Mouse (Mus musculus): ENCODE data around the gene Irx3. TPM values are rescaled to one million over a fixed set of nuclear protein-coding genes. Genes with fewer than 3 reads are reported as not detected.

Irx3 gene
- polyA plus RNA-seq, 1 experiment from 2014 or later = 0.68 TPM

DNA sequence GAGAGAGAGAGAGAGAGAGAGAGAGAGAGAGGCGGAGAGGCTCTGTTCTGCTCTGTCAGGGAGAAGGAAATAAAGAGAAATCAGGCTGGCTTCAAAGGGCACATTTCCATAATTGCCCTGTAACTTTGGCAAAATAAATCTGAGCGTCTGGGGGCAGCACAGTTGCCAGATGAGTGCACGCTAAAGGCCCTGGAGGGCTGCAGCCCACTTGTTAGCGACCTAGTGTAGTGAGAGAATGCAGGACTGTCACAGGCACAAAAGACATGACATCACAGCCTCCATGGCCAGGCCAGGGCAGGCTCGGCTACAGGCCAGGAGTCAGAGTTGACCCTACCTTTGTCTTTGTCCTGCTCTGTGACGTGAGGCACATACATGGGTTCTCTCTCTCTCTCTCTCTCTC lies 8.0 kb downstream of the Irx3 start:
- peaks cover 45% of the 10 kb centered on the region for H3K27me3 ChIP-seq (replicated peaks; ENCODE audit: control insufficient read depth, insufficient read depth, low read length)
- H3K9ac ChIP-seq (replicated peaks; ENCODE audit: low read depth, low read length) = no peak overlapping the region
- peak; percentile 78 for ATAC-seq
- H3K9me3 ChIP-seq (ENCODE audit: control insufficient read depth, low read length) = no peaks in the 10 kb centered on the region
- no peak overlapping the region for H3K27ac ChIP-seq (ENCODE audit: low read length)
- H3K36me3 ChIP-seq (ENCODE audit: control insufficient read depth, insufficient read depth) = no peaks in the 10 kb centered on the region
- no peak overlapping the region for H3K4me2 ChIP-seq (ENCODE audit: low read length)
- H3K4me1 ChIP-seq (replicated peaks; ENCODE audit: control insufficient read depth, insufficient read depth, low read length) = peaks cover 8% of the 10 kb centered on the region
- H3K4me3 ChIP-seq (replicated peaks; ENCODE audit: low read length) = no peak overlapping the region
- 6% methylated on average over 6 of the region's 6 CpGs for WGBS

DNA sequence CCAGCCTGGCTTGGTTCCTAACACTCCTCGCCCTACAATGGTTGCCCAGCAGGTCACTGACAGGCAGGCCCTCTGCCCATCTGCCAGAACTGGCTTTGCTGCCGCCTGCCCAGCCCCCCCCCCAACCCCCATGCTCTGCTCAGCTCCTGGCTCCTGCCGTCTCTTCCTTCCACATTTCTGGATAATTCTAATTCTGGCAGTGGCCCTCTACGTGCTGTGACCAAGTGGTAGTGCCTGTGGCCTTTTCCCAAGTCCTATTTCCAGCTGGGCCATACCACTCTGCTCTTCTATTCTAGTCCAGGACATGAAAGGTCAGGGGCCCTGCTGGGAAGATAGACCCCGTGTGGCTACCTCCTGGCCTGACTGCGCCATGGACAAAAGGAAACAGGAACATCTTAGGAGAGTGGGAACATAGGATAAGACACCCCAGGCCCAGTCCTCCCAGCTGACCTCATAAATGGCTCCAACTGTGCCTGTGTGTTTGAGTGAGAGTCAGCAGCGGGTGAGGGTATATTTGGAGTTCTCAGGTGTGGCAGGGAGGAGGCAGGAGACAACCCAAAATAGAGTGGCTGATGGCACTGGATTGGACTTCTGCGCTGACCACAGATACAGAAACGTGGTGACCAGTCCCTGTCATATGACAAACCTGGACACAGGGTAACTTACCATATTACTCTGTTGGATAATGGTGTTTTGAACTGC lies 14.5 kb downstream of the Irx3 start:
- Histone ChIP-seq H3K4me1 (replicated peaks; ENCODE audit: control insufficient read depth, insufficient read depth, low read length) (no peaks in the 10 kb centered on the region), H3K27ac (ENCODE audit: low read length) (no peak overlapping the region), H3K27me3 (replicated peaks; ENCODE audit: control insufficient read depth, insufficient read depth, low read length) (no peaks in the 10 kb centered on the region), H3K9ac (replicated peaks; ENCODE audit: low read depth, low read length) (no peak overlapping the region), H3K4me2 (ENCODE audit: low read length) (no peak overlapping the region), H3K4me3 (replicated peaks; ENCODE audit: low read length) (no peak overlapping the region), H3K9me3 (ENCODE audit: control insufficient read depth, low read length) (no peaks in the 10 kb centered on the region), H3K36me3 (ENCODE audit: control insufficient read depth, insufficient read depth) (no peaks in the 10 kb centered on the region)
- no peak for ATAC-seq
- WGBS = 75% methylated on average over 9 of the region's 9 CpGs

GRCm38 (mm10) chr8:91782940-91783339 lies 18.9 kb downstream of the Irx3 start:
- H3K4me1 ChIP-seq (replicated peaks; ENCODE audit: control insufficient read depth, insufficient read depth, low read length) = no peaks in the 10 kb centered on the region
- no peak overlapping the region for H3K4me2 ChIP-seq (ENCODE audit: low read length)
- 86% methylated on average over 5 of the region's 5 CpGs for WGBS
- no peaks in the 10 kb centered on the region for H3K36me3 ChIP-seq (ENCODE audit: control insufficient read depth, insufficient read depth)
- no peak overlapping the region for H3K9ac ChIP-seq (replicated peaks; ENCODE audit: low read depth, low read length)
- H3K27me3 ChIP-seq (replicated peaks; ENCODE audit: control insufficient read depth, insufficient read depth, low read length) = no peaks in the 10 kb centered on the region
- H3K9me3 ChIP-seq (ENCODE audit: control insufficient read depth, low read length) = no peaks in the 10 kb centered on the region
- no peak overlapping the region for H3K4me3 ChIP-seq (replicated peaks; ENCODE audit: low read length)
- H3K27ac ChIP-seq (ENCODE audit: low read length) = no peak overlapping the region
- no peak for ATAC-seq

DNA sequence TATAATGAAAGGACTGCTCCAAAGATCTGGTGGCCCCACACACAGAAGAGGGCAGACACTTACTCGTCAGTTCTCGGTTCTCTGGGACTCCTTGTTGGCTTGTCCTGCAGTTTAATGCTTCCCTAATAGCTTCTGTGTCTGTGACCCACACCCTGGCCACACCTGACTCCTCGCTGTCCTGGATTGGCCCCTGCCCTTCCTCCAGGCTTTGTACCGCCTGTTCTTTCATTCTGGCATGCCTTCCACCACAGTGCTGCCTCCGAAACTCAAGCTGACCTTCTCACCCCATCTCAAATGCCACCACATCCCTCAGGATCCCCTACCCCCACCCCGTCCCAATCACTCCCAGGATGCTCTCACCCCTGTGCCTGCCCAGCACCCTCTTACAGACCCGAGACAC lies 19.7 kb downstream of the Irx3 start:
- 86% methylated on average over 7 of the region's 7 CpGs for whole genome bisulfite sequencing
- Histone ChIP-seq H3K27me3 (replicated peaks; ENCODE audit: control insufficient read depth, insufficient read depth, low read length) (no peaks in the 10 kb centered on the region), H3K4me1 (replicated peaks; ENCODE audit: control insufficient read depth, insufficient read depth, low read length) (no peaks in the 10 kb centered on the region)

GRCm38 (mm10) chr8:91780648-91781047 lies 21.2 kb downstream of the Irx3 start:
- no peak overlapping the region for H3K4me2 ChIP-seq (ENCODE audit: low read length)
- ATAC-seq = no peak
- WGBS = 73% methylated on average over 3 of the region's 3 CpGs

More for the DNA sequence above, 19.7 kb downstream of the Irx3 start:
- Histone ChIP-seq H3K4me2 (ENCODE audit: low read length) (no peak overlapping the region), H3K36me3 (ENCODE audit: control insufficient read depth, insufficient read depth) (no peaks in the 10 kb centered on the region), H3K27ac (ENCODE audit: low read length) (no peak overlapping the region), H3K4me3 (replicated peaks; ENCODE audit: low read length) (no peak overlapping the region), H3K9ac (replicated peaks; ENCODE audit: low read depth, low read length) (no peak overlapping the region), H3K9me3 (ENCODE audit: control insufficient read depth, low read length) (no peaks in the 10 kb centered on the region)
- no peak for ATAC-seq

GRCm38 (mm10) chr8:91768857-91769256 lies 33.0 kb downstream of the Irx3 start:
- Histone ChIP-seq H3K36me3 (ENCODE audit: control insufficient read depth, insufficient read depth) (no peaks in the 10 kb centered on the region), H3K9ac (replicated peaks; ENCODE audit: low read depth, low read length) (no peak overlapping the region), H3K27ac (ENCODE audit: low read length) (no peak overlapping the region), H3K4me2 (ENCODE audit: low read length) (no peak overlapping the region), H3K4me3 (replicated peaks; ENCODE audit: low read length) (no peak overlapping the region), H3K4me1 (replicated peaks; ENCODE audit: control insufficient read depth, insufficient read depth, low read length) (no peaks in the 10 kb centered on the region), H3K27me3 (replicated peaks; ENCODE audit: control insufficient read depth, insufficient read depth, low read length) (no peaks in the 10 kb centered on the region; the same call in 1 of the 2 replicates), H3K9me3 (ENCODE audit: control insufficient read depth, low read length) (no peaks in the 10 kb centered on the region)
- 77% methylated on average over 6 of the region's 6 CpGs for WGBS
- ATAC-seq = no peak

More at GRCm38 (mm10) chr8:91780648-91781047, 21.2 kb downstream of the Irx3 start:
- Histone ChIP-seq H3K9ac (replicated peaks; ENCODE audit: low read depth, low read length) (no peak overlapping the region), H3K4me1 (replicated peaks; ENCODE audit: control insufficient read depth, insufficient read depth, low read length) (no peaks in the 10 kb centered on the region), H3K36me3 (ENCODE audit: control insufficient read depth, insufficient read depth) (no peaks in the 10 kb centered on the region), H3K9me3 (ENCODE audit: control insufficient read depth, low read length) (no peaks in the 10 kb centered on the region), H3K4me3 (replicated peaks; ENCODE audit: low read length) (no peak overlapping the region), H3K27ac (ENCODE audit: low read length) (no peak overlapping the region), H3K27me3 (replicated peaks; ENCODE audit: control insufficient read depth, insufficient read depth, low read length) (no peaks in the 10 kb centered on the region)

- no peak overlapping the region for H3K27ac ChIP-seq (ENCODE audit: low read length)
- 31% methylated on average over 8 of the region's 8 CpGs for WGBS
- ATAC-seq = no peak
- no peaks in the 10 kb centered on the region for H3K27me3 ChIP-seq (replicated peaks; ENCODE audit: control insufficient read depth, insufficient read depth, low read length)
- no peaks in the 10 kb centered on the region for H3K4me1 ChIP-seq (replicated peaks; ENCODE audit: control insufficient read depth, insufficient read depth, low read length)
- no peaks in the 10 kb centered on the region for H3K36me3 ChIP-seq (ENCODE audit: control insufficient read depth, insufficient read depth)
- no peak overlapping the region for H3K4me2 ChIP-seq (ENCODE audit: low read length)
- H3K9ac ChIP-seq (replicated peaks; ENCODE audit: low read depth, low read length) = no peak overlapping the region
- H3K9me3 ChIP-seq (ENCODE audit: control insufficient read depth, low read length) = no peaks in the 10 kb centered on the region
- H3K4me3 ChIP-seq (replicated peaks; ENCODE audit: low read length) = no peak overlapping the region
These were observed 36.3 kb downstream of the Irx3 start for GRCm38 (mm10) chr8:91765411-91766034.

DNA sequence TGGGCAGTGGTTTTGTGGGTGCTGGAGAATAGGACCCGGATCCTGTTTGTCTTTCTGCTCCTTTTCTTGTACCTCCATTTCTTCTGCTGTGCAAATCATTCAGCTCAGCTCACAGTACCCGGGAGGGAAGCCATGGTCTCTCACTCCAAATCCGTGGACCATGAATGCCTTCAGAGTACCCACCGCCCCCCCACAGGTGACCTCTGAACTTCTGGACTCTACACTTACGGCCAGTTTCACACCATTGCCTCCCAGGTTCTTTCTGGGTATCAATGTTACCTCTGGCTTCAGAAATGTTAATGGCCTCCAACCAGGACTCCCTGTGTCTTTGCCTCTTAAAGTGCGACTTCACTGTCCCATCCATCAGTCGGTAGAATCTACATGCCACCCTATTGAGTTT lies 46.3 kb downstream of the Irx3 start:
- 89% methylated on average over 7 of the region's 7 CpGs for WGBS
- no peaks in the 10 kb centered on the region for H3K36me3 ChIP-seq (ENCODE audit: control insufficient read depth, insufficient read depth)
- H3K4me3 ChIP-seq (replicated peaks; ENCODE audit: low read length) = no peak overlapping the region
- no peak overlapping the region for H3K9ac ChIP-seq (replicated peaks; ENCODE audit: low read depth, low read length)
- H3K27me3 ChIP-seq (replicated peaks; ENCODE audit: control insufficient read depth, insufficient read depth, low read length) = no peaks in the 10 kb centered on the region
- no peak overlapping the region for H3K4me2 ChIP-seq (ENCODE audit: low read length)
- no peaks in the 10 kb centered on the region for H3K9me3 ChIP-seq (ENCODE audit: control insufficient read depth, low read length)
- no peak overlapping the region for H3K27ac ChIP-seq (ENCODE audit: low read length)
- no peak for ATAC-seq
- H3K4me1 ChIP-seq (replicated peaks; ENCODE audit: control insufficient read depth, insufficient read depth, low read length) = no peaks in the 10 kb centered on the region; the same call in 1 of the 2 replicates

- 94% methylated on average over 9 of the region's 9 CpGs for WGBS
These were observed 46.8 kb downstream of the Irx3 start for GRCm38 (mm10) chr8:91755062-91755461.

More at GRCm38 (mm10) chr8:91755062-91755461, 46.8 kb downstream of the Irx3 start:
- Histone ChIP-seq H3K4me2 (ENCODE audit: low read length) (no peak overlapping the region), H3K27me3 (replicated peaks; ENCODE audit: control insufficient read depth, insufficient read depth, low read length) (no peaks in the 10 kb centered on the region), H3K36me3 (ENCODE audit: control insufficient read depth, insufficient read depth) (no peaks in the 10 kb centered on the region), H3K4me3 (replicated peaks; ENCODE audit: low read length) (no peak overlapping the region), H3K9me3 (ENCODE audit: control insufficient read depth, low read length) (no peaks in the 10 kb centered on the region), H3K4me1 (replicated peaks; ENCODE audit: control insufficient read depth, insufficient read depth, low read length) (no peaks in the 10 kb centered on the region; the same call in 1 of the 2 replicates), H3K9ac (replicated peaks; ENCODE audit: low read depth, low read length) (no peak overlapping the region), H3K27ac (ENCODE audit: low read length) (no peak overlapping the region)
- ATAC-seq = no peak
